8 mouse cellular contexts compared by ENCODE assay signal in genomic region chr3:80800299-80800994, GRCm38 (mm10). TPM values are rescaled to one million over a fixed set of nuclear protein-coding genes. Genes with fewer than 3 reads are reported as not detected.
DNase-seq lines count a peak whose midpoint lies in the region; ATAC-seq and TF ChIP-seq lines count a peak whose summit lies in the region.

No protein-coding gene starts in this region.

- peak overlapping the region; percentile 62 for H3K4me2 ChIP-seq in forebrain, embryonic 16.5 days (ENCODE audit: low read length)
- peak overlapping the region; percentile 55 for H3K4me2 ChIP-seq in intestine, postnatal 0 days (replicated peaks; ENCODE audit: low read depth)
- peak overlapping the region; percentile 11; the same call in 1 of the 2 replicates for H3K4me2 ChIP-seq in liver, embryonic 14.5 days (ENCODE audit: low read depth)

- H3K9me3 ChIP-seq in forebrain, embryonic 16.5 days (ENCODE audit: control insufficient read depth, low read length) = no peaks in the 10 kb centered on the region
- H3K9me3 ChIP-seq in intestine, postnatal 0 days (ENCODE audit: control insufficient read depth) = no peaks in the 10 kb centered on the region
- no peaks in the 10 kb centered on the region for H3K9me3 ChIP-seq in liver, embryonic 14.5 days (ENCODE audit: control insufficient read depth, low read length)

- no peak for TF ChIP-seq EP300 in liver, embryonic 14.5 days (IDR thresholded peaks at IDR 0.05; ENCODE audit: low read depth)

- no peaks in the 10 kb centered on the region for H3K36me3 ChIP-seq in forebrain, embryonic 16.5 days (ENCODE audit: control insufficient read depth, insufficient read depth)
- H3K36me3 ChIP-seq in intestine, postnatal 0 days (ENCODE audit: control insufficient read depth, insufficient read depth) = no peaks in the 10 kb centered on the region
- no peaks in the 10 kb centered on the region for H3K36me3 ChIP-seq in liver, embryonic 14.5 days (replicated peaks; ENCODE audit: control insufficient read depth, insufficient read depth, low read depth)

- TF ChIP-seq CTCF in intestine, postnatal 0 days (IDR thresholded peaks at IDR 0.05; ENCODE audit: low read depth) = no peak
- no peak for TF ChIP-seq CTCF in liver, embryonic 14.5 days (IDR thresholded peaks at IDR 0.05; ENCODE audit: low read depth)

- peak overlapping the region; percentile 94 for H3K9ac ChIP-seq in forebrain, embryonic 16.5 days (replicated peaks; ENCODE audit: low read depth, low read length)
- H3K9ac ChIP-seq in intestine, postnatal 0 days (ENCODE audit: low read depth, low read length) = no peak overlapping the region
- H3K9ac ChIP-seq in liver, embryonic 14.5 days (replicated peaks) = no peak overlapping the region

- 1% methylated on average over 29 of the region's 29 CpGs for WGBS in forebrain, embryonic 16.5 days
- 13% methylated on average over 29 of the region's 29 CpGs for WGBS in intestine, postnatal 0 days
- WGBS in liver, embryonic 14.5 days (ENCODE audit: insufficient replicate concordance) = 2% methylated on average over 29 of the region's 29 CpGs

- DNase-seq in left cerebral cortex, adult 18-20 months (ENCODE audit: low spot score in 2 of 2) = peak; percentile 58 to 62
- DNase-seq in left cerebral cortex, adult 11 months (ENCODE audit: low spot score) = no peak
- peak; percentile 63 for DNase-seq in cerebellum, adult 11-12 months
- DNase-seq in liver, embryonic 14.5 days (ENCODE audit: low read depth in 3 of 3, low spot score in 3 of 3) = no peak
- DNase-seq in right cerebral cortex, postnatal 10 days (ENCODE audit: low spot score in 2 of 2) = peak; percentile 61 to 62

- no peaks in the 10 kb centered on the region for H3K27me3 ChIP-seq in forebrain, embryonic 16.5 days (replicated peaks; ENCODE audit: control insufficient read depth, insufficient read depth, low read length)
- H3K27me3 ChIP-seq in intestine, postnatal 0 days (replicated peaks; ENCODE audit: control insufficient read depth, insufficient read depth, low read length) = peaks cover 27% of the 10 kb centered on the region
- H3K27me3 ChIP-seq in liver, embryonic 14.5 days (ENCODE audit: control insufficient read depth, insufficient read depth, low read length) = peaks cover 10% of the 10 kb centered on the region

- peak; percentile 7 for ATAC-seq in forebrain, embryonic 16.5 days
- no peak for ATAC-seq in intestine, postnatal 0 days
- ATAC-seq in liver, embryonic 14.5 days (ENCODE audit: insufficient read depth) = no peak
- ATAC-seq in erythroblast, adult 5-6 weeks (replicated peaks; ENCODE audit: low FRiP score, poor library complexity, severe bottlenecking) = no peak

- H3K4me3 ChIP-seq in forebrain, embryonic 16.5 days (replicated peaks; ENCODE audit: low read length) = peak overlapping the region; percentile 77
- peak overlapping the region; percentile 26 for H3K4me3 ChIP-seq in intestine, postnatal 0 days (ENCODE audit: low read depth, low read length)
- no peak overlapping the region for H3K4me3 ChIP-seq in liver, embryonic 14.5 days (ENCODE audit: insufficient read depth in 1 of 2, low read depth in 2 of 2, low read length in 2 of 2)

- H3K27ac ChIP-seq in forebrain, embryonic 16.5 days (ENCODE audit: low read length) = peak overlapping the region; percentile 98
- no peak overlapping the region for H3K27ac ChIP-seq in intestine, postnatal 0 days (ENCODE audit: low read depth, low read length)
- no peak overlapping the region for H3K27ac ChIP-seq in liver, embryonic 14.5 days

- H3K4me1 ChIP-seq in forebrain, embryonic 16.5 days (replicated peaks; ENCODE audit: control insufficient read depth, insufficient read depth, low read length) = peaks cover 24% of the 10 kb centered on the region
- no peaks in the 10 kb centered on the region; the same call in 1 of the 2 replicates for H3K4me1 ChIP-seq in intestine, postnatal 0 days (replicated peaks; ENCODE audit: control insufficient read depth, insufficient read depth, low read length)
- H3K4me1 ChIP-seq in liver, embryonic 14.5 days (replicated peaks; ENCODE audit: control insufficient read depth in 2 of 2, insufficient read depth in 2 of 2, low read length in 1 of 2) = no peaks in the 10 kb centered on the region

RNA-seq across cellular contexts. Expression of gene Gria2, which starts 2.2 kb away (rescaled TPM):
- total RNA-seq in left cerebral cortex, adult 18-20 months (2021) = 100 to 1,000 TPM; 480 to 502 TPM
- polyA plus RNA-seq in forebrain, embryonic 16.5 days (2015; fragmentation: Nextera tagmentation; extraction: Ambion mirVana) = 264 and 275 TPM in 2 replicates
- 0.76 and 0.93 TPM in 2 replicates for polyA plus RNA-seq in intestine, postnatal 0 days (2015; fragmentation: Nextera tagmentation; extraction: Ambion mirVana)
- 0.03 and 0.12 TPM in 2 replicates for polyA plus RNA-seq in liver, embryonic 14.5 days (2012; rRNA removed)
- polyA plus RNA-seq in liver, embryonic 14.5 days (2014; fragmentation: Nextera tagmentation; extraction: Ambion mirVana) = 0.04 TPM in 1 of 2 replicates, not detected in the other
- not detected in 2 replicates for total RNA-seq in erythroblast, adult 5-6 weeks (2015; ENCODE audit: low replicate concordance)
- not detected in 2 replicates for total RNA-seq in erythroblast, adult 5-6 weeks (2017; ENCODE audit: low replicate concordance)

Comparison
In these comparisons a context has a peak if more than half of its experiments do, and no peak if none do; other contexts are left out.
1. DNase-seq: peak in left cerebral cortex, adult 18-20 months (2 of 2), cerebellum, adult 11-12 months (single experiment) and right cerebral cortex, postnatal 10 days (2 of 2); none in left cerebral cortex, adult 11 months (single experiment) and liver, embryonic 14.5 days (0 of 3).
2. H3K4me2 ChIP-seq: peak in every context shown above with its lines; median percentile 62 in forebrain, embryonic 16.5 days; 55 in intestine, postnatal 0 days; 11 in liver, embryonic 14.5 days.
3. H3K4me3 ChIP-seq: peak in forebrain, embryonic 16.5 days (single experiment) and intestine, postnatal 0 days (single experiment); none in liver, embryonic 14.5 days (0 of 2).
4. RNA of gene Gria2, which starts 2.2 kb away (polyA plus RNA-seq): 264 to 275 TPM in forebrain, embryonic 16.5 days; 0.76 to 0.93 TPM in intestine, postnatal 0 days and 0.03 to 0.12 TPM in liver, embryonic 14.5 days; every median in the first group is over 100 times any median in the second.